Mouse (Mus musculus): ENCODE results near the gene Nudt6.

Gene Nudt6

GRCm38 (mm10) chr3:37420072-37420471, at the start of gene Nudt6:
Gene Nudt6, minus strand, starts transcription at chr3:37420211.
- in situ Hi-C loops (cut with MboI; ENCODE audit: low sequenced_read_pairs), result no loop called here

GRCm38 (mm10) chr3:37469353-37469752, 49.3 kb upstream of the Nudt6 start:
- in situ Hi-C loops (cut with MboI; ENCODE audit: low sequenced_read_pairs), result loop anchor here (25.0 kb wide), 1 partner anchor 743 kb away; no protein-coding TSS in a partner anchor

DNA sequence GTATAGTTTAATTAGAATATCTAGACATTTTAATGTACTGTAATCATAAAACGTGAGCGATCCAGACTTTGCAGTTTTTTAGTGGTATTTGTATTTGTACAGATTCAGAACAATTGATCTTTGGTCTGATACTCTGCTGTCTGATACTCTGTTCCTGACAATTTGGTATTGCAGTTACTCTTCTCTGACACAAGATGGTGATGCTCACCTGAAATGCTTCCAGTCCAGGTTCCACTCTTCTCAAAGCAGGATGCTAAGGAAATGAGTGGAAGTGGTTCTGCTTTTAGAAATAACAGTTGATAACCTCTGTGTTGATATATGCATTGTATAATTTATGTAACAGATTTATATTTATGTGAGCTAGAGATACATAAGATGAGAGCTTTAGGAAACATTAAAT, 48.2 kb upstream of the Nudt6 start:
- in situ Hi-C loops (cut with MboI; ENCODE audit: low sequenced_read_pairs), result loop anchor here (25.0 kb wide), 1 partner anchor 744 kb away; no protein-coding TSS in a partner anchor

- in situ Hi-C loops (cut with MboI; ENCODE audit: low sequenced_read_pairs), result loop anchor here (25.0 kb wide), 1 partner anchor 756 kb away; no protein-coding TSS in a partner anchor
Observed at GRCm38 (mm10) chr3:37455992-37456391, 36.0 kb upstream of the Nudt6 start.

DNA sequence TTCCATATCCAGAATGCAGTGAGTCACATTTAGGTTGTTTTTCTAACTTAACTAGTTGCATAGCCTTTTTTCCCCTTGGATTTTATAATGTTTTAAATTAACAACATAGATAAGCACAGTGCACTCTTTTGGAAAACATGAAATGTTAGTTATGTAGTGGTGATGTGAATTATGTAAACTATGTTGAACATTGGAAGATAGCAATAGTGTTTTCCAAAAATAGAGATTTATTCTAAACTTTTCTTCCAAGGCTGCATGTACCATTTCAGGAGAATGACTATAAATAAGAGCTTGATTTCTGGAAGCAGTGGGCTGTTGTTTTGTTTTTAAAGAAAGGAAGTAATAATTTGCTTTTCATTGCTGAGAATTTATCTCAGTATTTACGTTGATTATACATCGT, 23.4 kb upstream of the Nudt6 start:
- in situ Hi-C loops (cut with MboI; ENCODE audit: low sequenced_read_pairs), result no loop called here

DNA sequence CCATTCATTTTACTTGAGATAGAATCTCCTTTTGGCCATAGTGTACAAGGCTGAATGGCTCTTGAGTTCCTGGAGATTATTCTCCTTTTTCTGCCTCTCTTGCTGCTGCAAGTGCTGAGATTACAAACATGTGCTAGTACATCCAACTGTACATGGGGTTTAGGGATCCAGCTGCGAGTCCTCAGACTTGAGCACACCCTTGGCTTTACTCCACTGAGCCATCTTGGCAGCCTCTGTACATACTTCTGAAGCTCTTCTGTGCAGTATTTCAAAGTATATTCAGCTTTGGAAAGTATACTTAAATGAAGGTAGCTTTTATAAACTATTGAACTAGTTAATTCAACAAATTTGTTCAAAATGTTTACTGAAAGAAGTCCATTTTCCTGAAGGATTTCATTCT, 19.8 kb upstream of the Nudt6 start:
- in situ Hi-C loops (cut with MboI; ENCODE audit: low sequenced_read_pairs), result no loop called here

- in situ Hi-C loops (cut with MboI; ENCODE audit: low sequenced_read_pairs), result no loop called here
Observed at GRCm38 (mm10) chr3:37430359-37430758, 10.3 kb upstream of the Nudt6 start.

GRCm38 (mm10) chr3:37426069-37426468, 6.1 kb upstream of the Nudt6 start:
- in situ Hi-C loops (cut with MboI; ENCODE audit: low sequenced_read_pairs), result no loop called here

DNA sequence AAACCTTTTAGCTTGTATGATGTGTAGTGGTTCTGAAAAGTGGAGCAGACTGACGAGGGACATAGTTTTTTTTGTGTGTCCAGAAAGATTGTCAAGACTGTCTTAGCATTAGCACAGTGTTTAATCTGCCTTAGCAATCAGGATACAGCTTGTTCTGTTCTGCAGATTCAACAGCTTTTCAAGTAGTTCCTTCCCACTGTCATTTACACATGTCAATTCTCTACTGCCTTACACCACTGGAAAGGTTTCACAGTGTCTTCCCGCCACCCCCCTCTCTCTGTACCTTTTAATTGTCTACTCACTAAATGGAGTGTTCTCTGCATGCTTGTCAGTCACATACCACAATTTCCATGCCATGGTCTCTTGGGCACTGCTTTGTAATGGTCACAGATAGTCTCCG, 1.2 kb upstream of the Nudt6 start:
- in situ Hi-C loops (cut with MboI; ENCODE audit: low sequenced_read_pairs), result no loop called here

DNA sequence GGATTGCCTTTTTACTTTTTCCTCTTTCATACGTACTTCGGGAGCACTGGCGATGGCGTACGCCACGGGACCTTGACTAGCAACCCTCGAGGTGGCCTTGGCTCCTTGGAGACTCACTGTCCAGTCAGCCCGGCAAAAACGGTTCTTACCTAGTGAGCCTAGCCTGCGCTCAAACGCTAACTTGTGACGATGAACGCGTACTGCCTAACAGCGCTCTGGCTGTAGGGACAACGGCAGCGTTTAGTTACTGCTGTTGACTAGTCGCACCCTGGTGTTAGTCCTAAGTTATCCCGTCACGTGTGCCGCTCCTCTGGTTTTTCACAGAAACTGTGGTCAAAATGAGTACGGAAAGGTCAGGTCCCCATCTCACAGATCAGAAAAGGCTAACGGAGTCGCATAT, 630 bp upstream of the Nudt6 start:
- in situ Hi-C loops (cut with MboI; ENCODE audit: low sequenced_read_pairs), result no loop called here

DNA sequence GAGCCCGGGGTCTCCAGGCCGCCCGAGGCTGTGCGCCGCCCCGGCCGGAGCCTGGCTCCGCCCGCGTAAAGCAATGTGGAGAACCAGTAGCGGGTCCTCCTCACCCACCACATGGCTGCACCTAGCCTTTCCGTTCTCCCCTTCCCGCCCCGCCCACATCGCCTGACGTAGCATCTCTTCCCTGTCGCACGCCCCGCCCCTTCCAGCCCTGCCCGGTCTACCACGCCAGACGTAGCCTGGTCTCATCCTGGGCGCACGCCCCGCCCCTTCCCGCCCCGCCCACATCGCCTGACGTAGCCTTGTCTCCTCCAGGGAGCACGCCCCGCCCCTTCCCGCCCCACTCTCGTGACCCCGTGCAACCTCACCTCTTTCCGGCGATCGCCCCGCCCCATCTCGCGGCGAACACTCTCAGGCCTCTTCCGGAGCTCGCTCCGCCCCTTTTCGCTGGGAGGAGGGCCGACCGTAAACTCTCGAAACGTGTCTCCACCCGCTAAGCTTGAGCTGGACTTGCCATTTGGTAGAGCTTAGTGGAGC, 486 bp downstream of the Nudt6 start, which contains the start of gene Spata5:
Gene Spata5 (plus strand): TSS at position 439 of the 534 bp plus-strand sequence.
- in situ Hi-C loops (cut with MboI; ENCODE audit: low sequenced_read_pairs), result no loop called here

GRCm38 (mm10) chr3:37418961-37419457, 1.0 kb downstream of the Nudt6 start:
- in situ Hi-C loops (cut with MboI; ENCODE audit: low sequenced_read_pairs), result no loop called here

- in situ Hi-C loops (cut with MboI; ENCODE audit: low sequenced_read_pairs), result no loop called here
Observed at GRCm38 (mm10) chr3:37418341-37418740, 1.7 kb downstream of the Nudt6 start.

DNA sequence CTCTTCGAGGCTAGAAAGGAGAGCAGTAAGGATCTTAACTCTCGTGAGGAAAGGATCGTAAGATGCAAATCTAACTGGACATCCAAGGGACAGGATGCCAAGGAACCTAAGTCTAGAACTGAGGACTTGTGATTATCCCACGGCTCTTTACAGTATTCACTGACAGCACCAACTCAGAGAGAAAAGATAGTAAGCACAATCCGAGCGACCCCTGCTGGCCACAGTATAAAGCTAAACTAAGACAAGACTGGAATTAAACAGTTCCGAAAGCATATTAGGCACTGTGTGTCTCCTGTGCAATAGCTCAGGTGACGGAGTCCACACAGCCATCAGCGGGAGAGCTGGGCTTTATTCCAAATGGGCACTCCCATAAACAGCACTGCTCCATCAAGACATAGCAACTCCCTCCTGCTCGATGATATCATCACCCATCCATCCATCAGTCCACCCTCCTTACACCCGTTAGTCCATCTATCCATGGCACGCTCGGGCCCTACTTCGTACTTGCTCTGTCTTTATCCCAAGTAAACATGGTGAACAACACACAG, 5.5 kb downstream of the Nudt6 start:
- in situ Hi-C loops (cut with MboI; ENCODE audit: low sequenced_read_pairs), result no loop called here

GRCm38 (mm10) chr3:37413446-37413845, 6.6 kb downstream of the Nudt6 start:
- in situ Hi-C loops (cut with MboI; ENCODE audit: low sequenced_read_pairs), result no loop called here

DNA sequence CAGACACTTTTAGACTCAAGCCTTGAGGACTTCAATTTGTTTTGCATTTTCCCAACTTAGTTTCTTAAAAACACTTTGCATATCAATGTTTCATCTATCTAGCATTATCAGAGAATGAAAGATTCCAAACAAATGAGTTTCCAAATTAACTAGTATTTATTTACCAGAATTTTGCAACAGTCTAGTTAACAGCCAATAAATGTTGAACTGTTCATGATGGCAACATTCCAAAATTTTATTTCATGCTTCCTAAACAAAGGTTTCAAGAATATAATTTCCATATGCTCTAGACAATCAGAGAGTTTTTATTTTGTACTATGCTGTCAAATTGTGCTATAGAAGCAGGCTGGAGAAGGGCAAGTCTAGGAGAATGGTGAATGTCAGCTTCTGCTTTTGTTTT, 12.4 kb downstream of the Nudt6 start:
- in situ Hi-C loops (cut with MboI; ENCODE audit: low sequenced_read_pairs), result no loop called here

DNA sequence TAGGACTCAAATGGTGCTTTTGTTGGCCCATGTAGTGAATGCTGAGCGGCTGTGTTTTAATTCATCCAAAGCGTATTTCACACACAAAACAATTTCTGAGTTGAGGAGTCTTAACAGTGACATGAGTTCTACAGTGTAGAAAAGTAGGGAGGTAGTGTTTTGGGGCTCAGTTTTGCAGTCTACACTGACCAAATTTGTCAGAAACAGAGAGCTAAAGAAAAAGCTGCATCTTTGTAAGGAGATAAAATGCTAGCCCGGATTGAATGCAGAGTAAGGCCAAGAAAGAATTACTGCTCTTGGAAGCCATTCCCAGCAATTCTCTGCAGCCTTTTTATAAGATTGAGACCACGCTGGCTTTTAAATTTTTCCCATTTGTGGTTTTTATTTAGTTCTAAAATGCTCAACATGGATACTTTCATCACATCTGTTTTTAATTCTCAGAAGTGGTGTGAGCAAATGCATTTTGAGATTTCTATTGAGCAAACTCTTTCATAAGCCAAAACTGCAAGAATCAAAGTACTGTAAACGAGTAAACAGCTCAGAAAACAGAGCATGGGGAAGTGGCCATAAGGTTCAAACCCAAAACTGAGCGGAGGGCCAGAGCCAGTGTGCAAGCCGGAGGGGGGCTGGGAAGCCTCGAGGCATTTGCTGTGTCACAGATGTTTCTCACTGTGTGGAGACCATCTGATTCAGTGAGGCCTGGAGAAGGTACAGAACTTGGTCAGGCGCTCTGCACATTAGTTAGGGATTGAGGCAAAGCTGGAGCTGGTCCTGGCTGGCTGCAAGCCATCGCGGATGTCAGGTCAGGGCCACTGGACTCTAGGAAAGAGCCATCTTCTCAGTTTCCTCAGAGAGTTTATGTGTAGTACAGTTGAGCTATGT, 18.0 kb downstream of the Nudt6 start:
- in situ Hi-C loops (cut with MboI; ENCODE audit: low sequenced_read_pairs), result no loop called here

DNA sequence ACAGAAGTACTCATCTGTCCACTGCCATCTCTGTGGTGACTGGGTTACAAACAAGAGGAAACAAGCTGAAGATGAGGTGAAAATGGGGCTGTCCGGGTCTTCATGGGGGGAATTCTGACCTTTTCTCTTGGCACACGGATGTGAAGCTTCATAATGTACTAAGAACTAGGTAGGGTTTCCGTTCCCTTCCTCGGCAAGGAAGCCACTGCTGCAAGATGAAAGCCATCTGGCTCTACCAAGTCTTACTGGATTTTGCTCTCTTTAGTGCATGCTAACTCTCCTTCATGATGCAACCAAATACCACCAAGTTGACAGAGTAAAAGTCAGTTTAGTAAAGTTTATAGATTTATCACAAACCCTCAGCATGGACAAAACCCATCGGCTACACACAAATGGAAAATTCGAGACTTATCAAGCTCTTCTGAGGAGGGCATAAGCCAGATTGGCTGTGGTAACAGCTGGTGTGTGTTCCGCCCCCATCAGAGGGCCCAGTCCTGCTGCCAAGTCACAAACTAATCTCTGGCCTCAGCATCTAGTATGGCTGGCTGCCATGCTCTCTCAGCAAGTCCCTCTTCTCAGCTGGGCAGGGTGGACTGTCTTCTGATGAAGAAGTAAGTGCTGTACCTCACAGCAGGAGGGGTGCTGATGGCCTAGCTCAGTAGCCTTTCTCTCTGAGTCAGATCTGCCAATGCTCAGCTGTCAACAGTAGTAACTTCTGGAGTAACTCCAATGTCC, 21.2 kb downstream of the Nudt6 start:
- in situ Hi-C loops (cut with MboI; ENCODE audit: low sequenced_read_pairs), result no loop called here

DNA sequence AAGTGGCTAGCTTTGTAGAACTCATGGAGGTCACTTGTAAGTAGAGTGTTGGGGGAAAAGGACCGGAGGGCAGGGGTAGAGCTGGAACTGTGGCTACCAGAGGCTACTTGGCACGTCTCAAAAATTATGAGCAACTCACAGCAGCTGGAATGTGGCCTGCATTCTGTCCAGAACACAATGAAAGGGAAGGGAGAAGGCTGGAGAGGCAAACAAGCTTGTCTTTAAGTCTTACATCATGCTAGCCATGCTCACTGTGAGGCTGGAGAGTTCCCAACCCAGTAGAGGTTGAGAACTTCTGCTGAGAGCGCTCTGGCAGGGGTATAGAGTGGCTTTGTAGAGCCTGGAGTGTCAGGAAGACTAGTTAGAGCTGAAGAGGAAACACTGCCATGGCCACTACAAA, 22.4 kb downstream of the Nudt6 start:
- in situ Hi-C loops (cut with MboI; ENCODE audit: low sequenced_read_pairs), result no loop called here

DNA sequence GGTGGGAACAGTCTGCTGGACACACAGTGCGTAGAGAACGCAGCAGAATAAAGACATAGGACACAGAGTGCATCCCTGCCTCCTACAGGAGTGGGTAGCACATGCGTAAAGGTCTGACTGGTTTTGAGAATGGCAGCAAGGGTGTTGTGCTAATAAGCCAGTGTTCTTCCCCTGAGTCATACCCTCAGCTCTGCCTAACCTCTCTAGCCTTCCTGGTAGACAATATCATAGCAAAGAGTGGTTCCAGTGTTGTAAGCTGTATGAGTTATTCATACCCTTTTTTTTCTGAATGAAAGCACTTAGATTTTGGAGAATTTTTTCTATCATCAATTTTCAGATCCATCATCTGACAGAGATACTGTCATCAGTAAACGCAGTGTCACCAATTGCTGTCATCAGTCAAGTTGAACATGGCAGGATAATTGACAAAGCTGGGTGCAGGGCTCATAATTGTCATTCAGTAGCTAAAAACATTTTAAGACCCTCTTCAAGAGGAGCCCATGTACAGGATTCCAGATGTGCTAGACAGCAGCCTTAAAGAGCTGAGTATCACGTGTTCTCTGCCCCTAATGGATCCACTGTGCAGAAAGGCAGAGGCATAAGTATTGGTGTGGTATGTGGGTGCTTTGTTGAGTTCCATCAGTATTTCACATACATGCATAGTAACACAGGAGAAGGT, 22.9 kb downstream of the Nudt6 start:
- in situ Hi-C loops (cut with MboI; ENCODE audit: low sequenced_read_pairs), result no loop called here

DNA sequence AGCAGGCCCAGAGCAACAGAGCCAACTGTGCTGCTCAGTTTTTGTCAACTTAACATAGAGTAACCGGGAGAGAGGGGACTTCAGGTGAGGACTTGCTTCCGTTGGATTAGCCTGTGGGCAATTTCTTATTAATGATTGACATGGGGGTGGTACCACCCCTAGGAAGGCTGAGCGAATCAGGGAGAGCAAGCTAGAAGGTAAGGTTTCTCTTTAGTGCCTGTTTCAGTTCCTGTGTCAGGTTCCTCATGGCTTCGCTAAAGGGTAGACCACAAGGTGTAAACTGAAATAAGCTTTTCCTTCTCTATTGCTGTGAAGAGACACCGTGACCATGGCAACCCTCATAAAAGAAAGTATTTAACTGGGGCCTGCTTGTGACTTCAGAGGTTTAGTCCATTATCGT, 32.7 kb downstream of the Nudt6 start:
- in situ Hi-C loops (cut with MboI; ENCODE audit: low sequenced_read_pairs), result no loop called here

Data from CH12F3 (cell line).